Mouse (Mus musculus) effector memory CD4-positive, alpha-beta T cell, adult 5 months (primary cell): ENCODE measurements around the gene Cldn2. TPM values are rescaled to one million over a fixed set of nuclear protein-coding genes. Genes with fewer than 3 reads are reported as not detected.

Experiments used
- polyA plus RNA-seq: library from polyadenylated mRNA; unstranded; fragments of 100-300 nt; shearing (Covaris generic); gene quantifications from one replicate; pipeline ENCODE4 v1.2.1, GENCODE M21; 2017

The Cldn2 gene
- polyA plus RNA-seq: not detected

DNA sequence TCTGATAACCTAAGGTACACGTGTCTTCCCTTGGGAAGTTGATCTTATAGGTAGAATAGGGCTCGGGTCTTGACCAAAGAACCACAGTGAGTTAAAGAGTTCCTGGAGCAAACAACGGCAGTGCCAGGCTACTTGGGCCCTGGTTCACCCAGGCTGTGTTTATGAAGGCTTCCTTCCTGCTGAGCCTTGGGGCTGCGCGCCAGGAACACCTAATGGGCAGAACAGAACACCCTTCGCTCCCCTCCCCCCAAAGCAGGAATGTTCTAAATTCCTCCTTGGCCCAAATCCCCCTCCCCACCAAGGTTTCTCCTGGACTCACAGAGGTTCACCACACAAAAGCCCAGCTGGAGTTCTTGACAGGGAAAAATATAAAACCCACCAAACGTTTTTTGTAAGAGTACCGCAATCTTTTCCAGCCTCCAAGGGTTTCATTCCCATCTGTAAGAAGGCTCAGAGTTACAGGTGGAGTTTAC is at the start of gene Cldn2:
Gene Cldn2, plus strand, starts transcription at position 423 of the 473 bp plus-strand sequence.

DNA sequence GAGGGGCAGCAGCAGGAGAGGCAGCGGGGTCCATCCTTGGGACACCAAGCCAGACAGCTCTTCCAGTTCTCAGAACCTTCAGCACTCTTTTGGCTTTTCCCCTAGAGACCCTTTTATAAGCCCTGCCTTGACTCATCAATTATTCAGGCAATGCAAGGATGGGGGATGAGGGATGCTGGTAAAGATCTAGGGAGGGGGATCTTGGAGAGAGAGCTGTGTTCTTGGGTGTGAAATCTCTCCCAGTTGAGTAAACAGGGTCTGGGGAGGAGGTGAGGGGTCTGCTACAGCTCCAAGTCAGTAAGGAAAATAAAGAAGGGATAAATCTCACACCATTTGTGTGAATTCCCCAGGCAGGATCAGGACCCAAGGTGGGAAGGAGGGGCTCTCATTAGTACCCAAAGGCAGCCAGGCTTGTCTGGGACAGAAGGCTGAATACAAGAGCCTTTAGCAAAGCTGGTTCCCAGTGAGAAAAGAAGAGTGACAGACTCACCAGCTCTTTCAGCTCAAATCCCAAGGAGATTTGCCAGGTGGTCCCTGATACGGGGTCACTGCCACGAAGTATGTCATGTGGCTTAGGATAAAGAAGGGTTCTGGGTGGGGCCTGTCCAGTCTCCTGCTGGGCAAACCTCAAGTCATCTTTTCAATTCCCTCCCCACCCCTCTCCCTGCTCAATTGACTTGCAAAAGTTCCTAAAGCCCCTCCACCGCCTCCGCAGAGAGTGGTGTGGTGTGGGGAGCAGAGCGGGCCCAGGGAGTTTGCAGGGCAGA is 18.2 kb upstream of the Cldn2 start, which contains the start of gene Ripply1:
Gene Ripply1, minus strand, starts transcription at position 76 of the 767 bp plus-strand sequence.

Other genes with a start within 250 kb of the Cldn2 start
- gene Rnf128, start 237.5 kb upstream of the Cldn2 start, polyA plus RNA-seq: 13.9 TPM
- 8.3 TPM for gene Tbc1d8b, start 115.8 kb upstream of the Cldn2 start, polyA plus RNA-seq
- gene Gm15013, start 86.3 kb upstream of the Cldn2 start, polyA plus RNA-seq: 0.49 TPM
- not detected for gene Ripply1, start 18.5 kb upstream of the Cldn2 start, polyA plus RNA-seq
- gene Morc4, start 70.8 kb downstream of the Cldn2 start, polyA plus RNA-seq: not detected
- 12.2 TPM for gene Rbm41, start 197.8 kb downstream of the Cldn2 start, polyA plus RNA-seq